Mouse (Mus musculus) midbrain, postnatal 0 days (tissue): ENCODE data around the gene Arf1. TPM values are rescaled to one million over a fixed set of nuclear protein-coding genes. Genes with fewer than 3 reads are reported as not detected.

Source experiments
- ATAC-seq: fragments of 200-750 bp; cut with Nextera tagmentation; 2 replicates; pipeline ENCODE4 v1.8.0; 2017; ENCODE audit warnings: moderate number of reproducible peaks, mild to moderate bottlenecking, moderate TSS enrichment, moderate library complexity; ENCODE audit not compliant: low FRiP score
- DNase-seq: peaks from one replicate; pipeline ENCODE4 v3.0.0-alpha.2; 2015; ENCODE audit warnings: low spot score
- H3K27ac ChIP-seq: fragments of 300-500 bp; sonication (generic); 2 replicates; pipeline ENCODE4 v1.5.1; 2014; ENCODE audit warnings: low read depth, mild to moderate bottlenecking, low read length, mixed read lengths
- H3K27me3 ChIP-seq: fragments of 300-500 bp; sonication (generic); 2 replicates; pipeline ENCODE4 v1.6.1; 2014; ENCODE audit warnings: low read length, control low read depth, mixed read lengths; ENCODE audit not compliant: insufficient read depth
- H3K36me3 ChIP-seq: fragments of 300-500 bp; sonication (generic); 2 replicates; pipeline ENCODE4 v1.6.1; 2014; ENCODE audit warnings: low read length, control low read depth, mixed read lengths; ENCODE audit not compliant: insufficient read depth
- H3K4me1 ChIP-seq: fragments of 300-500 bp; sonication (generic); 2 replicates; pipeline ENCODE4 v1.6.1; 2014; ENCODE audit warnings: mild to moderate bottlenecking, control low read depth, antibody characterized with exemption, low read length, mixed read lengths; ENCODE audit not compliant: insufficient read depth
- H3K4me2 ChIP-seq: fragments of 300-500 bp; sonication (generic); 2 replicates; pipeline ENCODE4 v1.6.1; 2014; ENCODE audit warnings: low read depth, mild to moderate bottlenecking, low read length, mixed read lengths; ENCODE audit not compliant: poor library complexity, severe bottlenecking
- H3K4me3 ChIP-seq: fragments of 300-500 bp; sonication (generic); 2 replicates; pipeline ENCODE4 v1.5.1; 2014; ENCODE audit warnings: low read depth, mild to moderate bottlenecking, low read length, moderate library complexity
- H3K9ac ChIP-seq: fragments of 300-500 bp; sonication (generic); replicated peaks from 2 replicates; pipeline ENCODE4 v1.6.1; 2014; ENCODE audit warnings: mild to moderate bottlenecking, low read length, moderate library complexity, mixed read lengths; ENCODE audit not compliant: poor library complexity, severe bottlenecking
- H3K9me3 ChIP-seq: fragments of 300-500 bp; sonication (generic); 2 replicates; pipeline ENCODE4 v1.6.1; 2016; ENCODE audit warnings: low read length, control low read depth
- CTCF ChIP-seq: IDR thresholded peaks from 2 replicates; pipeline ENCODE4 v1.5.1; 2016; ENCODE audit warnings: antibody characterized with exemption, mild to moderate bottlenecking
- WGBS: fragments of 180-500 bp; shearing (Covaris S2); extraction: QIAGEN DNeasy Blood & Tissue Kit; methylation state at CpG from one replicate; pipeline ENCODE4 v1.1.7; 2014; 5-methylcytosine and 5-hydroxymethylcytosine counted together
- polyA plus RNA-seq: library from polyadenylated mRNA; unstranded; fragments of >200 nt; fragmentation: Nextera tagmentation; extraction: Ambion mirVana; gene quantifications from 2 replicates; pipeline ENCODE4 v1.2.1, GENCODE M21; 2015
- total RNA-seq: library from RNA; depleted of rRNA; stranded (reverse); fragments of >200 nt; gene quantifications from 2 replicates; pipeline ENCODE4 v1.2.3, GENCODE M21; 2014

The Arf1 gene
- total and polyA plus RNA-seq, 2 experiments from 2014 or later: 409 to 626 TPM

GRCm38 (mm10) chr11:59201216-59202002, 26.7 kb downstream of the Arf1 start:
- 36% methylated on average over 16 of the region's 16 CpGs for WGBS
- H3K27ac ChIP-seq: peak overlapping the region; percentile 63

GRCm38 (mm10) chr11:59196230-59196629, 31.8 kb downstream of the Arf1 start:
- ATAC-seq: no peak
- no peaks in the 10 kb centered on the region for H3K9me3 ChIP-seq
- no peak overlapping the region for H3K4me2 ChIP-seq
- no peak for DNase-seq
- no peak overlapping the region for H3K4me3 ChIP-seq
- no peak for TF ChIP-seq CTCF
- no peaks in the 10 kb centered on the region for H3K27me3 ChIP-seq
- H3K36me3 ChIP-seq: no peaks in the 10 kb centered on the region
- H3K9ac ChIP-seq: no peak overlapping the region
- no peak overlapping the region for H3K27ac ChIP-seq
- peaks cover 1% of the 10 kb centered on the region; the same call in 1 of the 2 replicates for H3K4me1 ChIP-seq

More at GRCm38 (mm10) chr11:59201216-59202002, 26.7 kb downstream of the Arf1 start:
- ATAC-seq (peak; percentile 18; the same call in 1 of the 2 replicates), DNase-seq (no peak)
- peak overlapping the region; percentile 78 for H3K9ac ChIP-seq
- H3K4me1 ChIP-seq: peaks cover 5% of the 10 kb centered on the region; the same call in 1 of the 2 replicates
- H3K36me3 ChIP-seq: peaks cover 6% of the 10 kb centered on the region; the same call in 1 of the 2 replicates
- H3K4me2 ChIP-seq: peak overlapping the region; percentile 90
- H3K4me3 ChIP-seq: peak overlapping the region; percentile 87
- TF ChIP-seq CTCF: no peak
- no peaks in the 10 kb centered on the region for H3K9me3 ChIP-seq
- H3K27me3 ChIP-seq: no peaks in the 10 kb centered on the region

DNA sequence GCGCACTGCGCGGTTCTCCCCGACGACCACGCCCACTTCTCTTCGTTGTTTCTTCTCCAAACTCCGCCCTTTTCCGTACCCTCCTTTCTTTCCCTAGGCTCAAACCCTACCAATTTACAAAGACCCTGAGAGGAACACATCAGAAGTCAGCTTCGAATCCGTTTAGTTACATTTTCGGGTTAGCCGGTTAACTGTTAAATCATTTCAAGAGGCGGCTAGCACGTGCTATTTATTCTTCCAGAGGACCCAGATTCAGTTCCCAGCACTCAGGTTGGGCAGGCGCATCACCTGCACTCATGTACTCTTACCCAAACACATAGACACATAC, 36.0 kb downstream of the Arf1 start, which contains the start of gene Guk1:
Guk1 (minus strand) TSS at position 154 of the 328 bp plus-strand sequence.
- Histone ChIP-seq H3K27me3 (no peaks in the 10 kb centered on the region), H3K36me3 (no peaks in the 10 kb centered on the region), H3K9ac (peak within 1 kb of the TSS; percentile 80), H3K4me1 (no peaks in the 10 kb centered on the region), H3K4me2 (peak within 1 kb of the TSS; percentile 64), H3K4me3 (peak within 1 kb of the TSS; percentile 76), H3K9me3 (no peaks in the 10 kb centered on the region), H3K27ac (peak within 1 kb of the TSS; percentile 87)
- TF ChIP-seq CTCF: no peak
- DNase-seq: no peak
- peak; percentile 10; the same call in 1 of the 2 replicates for ATAC-seq
- WGBS: 5% methylated on average over 15 of the region's 16 CpGs

- peak; percentile 92 for ATAC-seq
- Histone ChIP-seq H3K36me3 (peaks cover 5% of the 10 kb centered on the region), H3K4me2 (peak overlapping the region; percentile 64), H3K4me3 (peak overlapping the region; percentile 76), H3K27ac (peak overlapping the region; percentile 87), H3K9me3 (no peaks in the 10 kb centered on the region), H3K27me3 (no peaks in the 10 kb centered on the region), H3K4me1 (no peaks in the 10 kb centered on the region), H3K9ac (peak overlapping the region; percentile 80)
- TF ChIP-seq CTCF: no peak
- under 1% methylated on average over 55 of the region's 59 CpGs for WGBS
- peak; percentile 92 for DNase-seq
Observed at GRCm38 (mm10) chr11:59191231-59192058, 36.6 kb downstream of the Arf1 start.

- 87% methylated on average over 6 of the region's 6 CpGs for WGBS
- peaks cover 39% of the 10 kb centered on the region for H3K36me3 ChIP-seq
Observed at GRCm38 (mm10) chr11:59187706-59188105, 40.4 kb downstream of the Arf1 start.

More at GRCm38 (mm10) chr11:59187706-59188105, 40.4 kb downstream of the Arf1 start:
- H3K4me3 ChIP-seq: no peak overlapping the region
- DNase-seq (no peak), ATAC-seq (no peak)
- no peak for TF ChIP-seq CTCF
- H3K4me2 ChIP-seq: no peak overlapping the region
- H3K27ac ChIP-seq: no peak overlapping the region
- no peak overlapping the region for H3K9ac ChIP-seq
- H3K9me3 ChIP-seq: no peaks in the 10 kb centered on the region
- no peaks in the 10 kb centered on the region for H3K4me1 ChIP-seq
- H3K27me3 ChIP-seq: no peaks in the 10 kb centered on the region
